ENCODE assay signal across 7 mouse cellular contexts in genomic region chr3:14782365-14782764, GRCm38 (mm10). TPM values are rescaled to one million over a fixed set of nuclear protein-coding genes. Genes with fewer than 3 reads are reported as not detected.
"Had no signal": no experiment of that assay in that cellular context is flagged by ENCODE, and none has a peak within 500 bp of the region (broad histone marks: within the 10 kb centered on the region; RNA-seq: fewer than 3 reads in every experiment).

No protein-coding gene starts in this region.

RNA-seq across cellular contexts. Expression of gene Car1, which starts 25.8 kb away (rescaled TPM):
- total RNA-seq: midbrain, postnatal 0 days; monocyte, adult 5-6 weeks had no signal
- polyA plus RNA-seq: macrophage; midbrain, embryonic 11.5 days; midbrain, embryonic 13.5 days; neural tube, embryonic 13.5 days; neural tube, embryonic 15.5 days had no signal
